Mouse (Mus musculus) thymus, postnatal 14 days (tissue): ENCODE results near the gene Smpd2.

Source experiments
- DNase-seq: peaks from one replicate; pipeline ENCODE4 v3.0.0; 2021

Gene Smpd2

DNA sequence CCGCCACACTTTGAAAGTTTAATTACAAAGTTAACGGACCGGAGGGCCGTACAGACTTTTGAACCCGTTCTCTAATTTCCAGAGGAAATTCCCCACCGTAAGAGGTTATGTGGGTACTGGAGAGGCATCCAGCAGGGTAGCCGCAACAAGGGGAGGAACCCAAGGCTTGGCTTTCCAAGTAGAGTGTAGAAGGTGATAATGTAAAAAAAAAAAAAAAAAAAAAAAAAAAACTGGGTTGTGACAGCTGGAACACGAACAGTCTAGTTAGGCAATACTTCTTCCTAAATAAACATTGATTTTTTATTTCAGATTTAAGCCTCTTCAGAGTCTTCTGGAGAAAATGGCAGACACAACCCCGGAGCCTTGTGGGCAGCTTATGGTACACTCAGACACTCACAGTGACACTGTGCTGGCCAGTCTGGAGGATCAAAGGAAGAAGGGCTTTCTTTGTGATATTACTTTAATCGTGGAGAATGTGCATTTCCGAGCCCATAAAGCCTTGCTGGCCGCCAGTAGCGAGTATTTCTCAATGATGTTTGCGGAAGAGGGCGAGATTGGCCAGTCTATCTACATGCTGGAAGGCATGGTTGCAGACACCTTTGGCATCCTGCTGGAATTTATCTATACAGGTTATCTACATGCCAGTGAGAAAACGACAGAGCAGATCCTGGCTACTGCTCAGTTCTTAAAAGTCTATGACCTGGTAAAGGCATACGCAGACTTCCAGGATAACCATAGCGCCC is 39.2 kb downstream of the Smpd2 start:
- no peak for DNase-seq

DNA sequence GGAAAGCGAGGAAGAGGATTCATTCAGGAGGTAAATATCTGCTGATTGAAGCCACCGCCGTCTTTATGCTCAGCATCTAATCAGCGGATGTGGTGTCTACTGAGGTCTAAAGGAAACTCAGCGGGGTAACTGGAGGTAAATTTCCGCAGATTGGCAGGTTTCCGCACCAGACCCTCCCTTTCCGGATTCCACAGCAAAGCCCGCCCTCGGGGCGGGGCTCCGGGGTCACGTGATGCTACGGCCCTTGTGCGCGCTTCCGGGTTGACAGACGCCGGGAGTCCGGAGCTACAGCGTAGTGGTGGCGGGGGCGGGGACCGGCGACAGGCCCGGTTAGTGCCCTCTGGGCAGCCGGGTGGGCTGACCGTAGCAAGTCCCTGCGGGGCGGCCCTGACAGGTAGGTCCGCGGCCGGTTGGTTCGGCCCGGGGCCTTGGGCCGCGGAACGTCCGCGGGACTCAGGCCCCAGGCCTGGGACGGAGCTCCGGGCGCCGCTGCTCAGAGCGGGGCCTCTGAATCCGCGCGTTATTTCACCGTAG is 40.0 kb downstream of the Smpd2 start, which contains the start of gene Zbtb24:
TSS of gene Zbtb24 (plus strand) at position 247 of the 534 bp plus-strand sequence.
- peak; percentile 98 for DNase-seq

DNA sequence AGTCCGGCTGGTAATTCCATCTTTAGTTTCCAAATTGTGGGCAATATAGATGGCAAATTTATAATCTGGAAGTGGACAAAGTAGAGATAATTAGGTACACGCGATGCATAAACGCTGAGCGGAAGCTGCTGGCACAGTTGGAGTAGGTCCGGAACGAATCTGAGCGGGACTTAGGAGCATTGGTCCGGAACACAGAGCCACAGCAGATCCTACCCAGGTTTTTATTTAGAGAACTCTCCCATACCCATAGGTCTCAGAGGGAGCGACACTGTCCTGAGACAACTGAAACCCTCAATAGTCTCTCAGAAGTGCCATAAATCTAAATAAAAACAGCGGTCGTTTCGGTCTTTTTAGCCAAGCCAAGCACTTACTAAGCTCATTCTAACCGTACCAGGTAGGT is 40.5 kb downstream of the Smpd2 start:
- peak; percentile 34 for DNase-seq

- no peak for DNase-seq
Measured at GRCm38 (mm10) chr10:41448216-41448615, 42.0 kb downstream of the Smpd2 start.
